Mouse (Mus musculus): Measurements from ENCODE around the gene Rnase9. TPM values are rescaled to one million over a fixed set of nuclear protein-coding genes. Genes with fewer than 3 reads are reported as not detected.
A peak's percentile ranks its signal among the peaks of the same experiment; 100 is the strongest.

Gene Rnase9
- polyA plus RNA-seq, 1 experiment: not detected

- no peak for TF ChIP-seq CTCF (IDR thresholded peaks at IDR 0.05; ENCODE audit: extremely low read depth, insufficient read depth, insufficient read length, insufficient replicate concordance)
- no peak for TF ChIP-seq POLR2A (IDR thresholded peaks at IDR 0.05; ENCODE audit: low read depth, low read length)
- DNase-seq (ENCODE audit: low read depth in 1 of 2, low spot score in 2 of 2): no peak
- Histone ChIP-seq H3K36me3 (ENCODE audit: control insufficient read depth, insufficient read depth, low read length) (no peaks in the 10 kb centered on the region), H3K4me3 (ENCODE audit: extremely low read depth, insufficient read depth, insufficient read length) (no peak overlapping the region), H3K27ac (ENCODE audit: insufficient read depth, low read length) (peak overlapping the region; percentile 10; the same call in 1 of the 2 replicates), H3K27me3 (ENCODE audit: control insufficient read depth, insufficient read depth, low read length) (no peaks in the 10 kb centered on the region), H3K4me1 (ENCODE audit: control insufficient read depth, insufficient read depth, insufficient read length) (no peaks in the 10 kb centered on the region)
- WGBS: 76% methylated on average over 4 of the region's 4 CpGs
These were observed 32.9 kb downstream of the Rnase9 start for GRCm38 (mm10) chr14:51008781-51009180.

DNA sequence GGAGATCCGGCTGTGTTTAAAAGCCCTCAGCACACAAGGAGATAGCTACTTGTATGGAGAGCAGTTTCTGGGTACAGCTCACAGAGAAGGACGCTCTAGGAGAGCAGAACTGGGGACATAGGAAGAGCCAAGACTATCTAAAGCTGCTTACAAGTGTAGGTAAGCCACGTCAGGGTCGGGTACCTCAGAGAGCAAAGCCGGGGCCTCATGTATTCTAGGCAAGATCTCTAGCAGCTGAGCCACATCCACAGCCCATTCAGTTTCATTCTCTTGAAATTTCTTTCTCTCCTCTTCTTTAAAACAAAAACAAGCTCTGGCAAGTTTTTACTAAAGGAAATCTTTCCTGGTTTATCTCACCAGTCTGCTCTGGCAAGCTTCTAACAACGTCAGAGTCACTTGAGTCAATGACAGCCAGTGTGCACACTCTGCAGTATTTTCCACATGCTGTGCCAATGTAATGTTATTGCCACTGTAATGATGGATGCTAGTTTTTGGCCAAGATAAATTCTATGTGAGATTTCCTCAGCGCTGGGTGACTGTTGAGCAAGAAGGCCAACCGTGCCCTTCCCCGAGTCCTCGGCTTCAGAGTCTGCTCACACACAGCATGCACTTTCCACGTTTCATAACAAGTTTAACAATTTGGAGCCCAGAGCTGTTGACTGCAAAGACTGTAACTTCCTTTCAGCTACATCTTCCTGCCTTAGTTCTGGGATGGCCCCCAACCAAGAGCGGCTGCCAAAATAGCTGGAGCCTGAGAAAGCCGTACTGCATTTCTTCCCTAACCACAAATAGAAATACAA, 33.6 kb downstream of the Rnase9 start:
- 47% methylated on average over 13 of the region's 13 CpGs for WGBS
- no peak overlapping the region for H3K4me3 ChIP-seq (ENCODE audit: extremely low read depth, insufficient read depth, insufficient read length)
- DNase-seq (ENCODE audit: low read depth in 1 of 2, low spot score in 2 of 2): no peak
- peak overlapping the region; percentile 55 for H3K27ac ChIP-seq (ENCODE audit: insufficient read depth, low read length)
- H3K36me3 ChIP-seq (ENCODE audit: control insufficient read depth, insufficient read depth, low read length): no peaks in the 10 kb centered on the region
- no peaks in the 10 kb centered on the region for H3K27me3 ChIP-seq (ENCODE audit: control insufficient read depth, insufficient read depth, low read length)
- TF ChIP-seq CTCF (IDR thresholded peaks at IDR 0.05; ENCODE audit: extremely low read depth, insufficient read depth, insufficient read length, insufficient replicate concordance) (no peak), POLR2A (IDR thresholded peaks at IDR 0.05; ENCODE audit: low read depth, low read length) (no peak)
- H3K4me1 ChIP-seq (ENCODE audit: control insufficient read depth, insufficient read depth, insufficient read length): no peaks in the 10 kb centered on the region

DNA sequence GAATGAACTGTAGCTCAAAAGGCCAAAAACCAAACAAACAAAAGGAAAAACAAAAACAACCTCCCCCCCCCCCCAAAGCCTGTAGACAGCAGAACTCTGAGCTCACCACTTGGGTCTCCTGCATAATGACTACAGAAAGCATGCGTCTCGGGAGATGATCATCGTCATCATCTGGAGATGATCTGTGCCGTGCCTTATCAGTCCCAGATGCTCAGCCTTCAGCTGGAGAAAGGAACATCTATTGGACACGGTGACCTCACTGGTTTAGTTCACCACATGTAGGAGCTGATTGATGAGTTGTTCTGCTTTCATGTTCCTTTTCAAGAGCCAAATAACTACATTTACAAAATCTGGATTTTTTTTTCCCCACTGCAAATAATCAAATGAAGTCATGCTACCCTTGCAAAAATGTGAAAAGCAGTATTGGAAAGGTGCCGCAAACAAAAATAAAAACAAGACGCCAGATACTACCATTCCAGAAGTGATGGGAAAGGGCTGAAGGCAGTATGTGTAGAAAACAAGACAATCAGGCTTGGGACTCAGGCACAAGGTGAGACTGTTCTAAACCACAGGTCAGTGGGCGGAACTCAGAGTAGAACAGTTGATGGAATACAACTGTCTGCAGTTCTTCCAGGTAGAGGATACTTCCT, 34.4 kb downstream of the Rnase9 start, which contains the start of gene Rnase10:
Rnase10 (plus strand) TSS at position 600 of the 650 bp plus-strand sequence.
- H3K4me3 ChIP-seq (ENCODE audit: extremely low read depth, insufficient read depth, insufficient read length): no peak within 1 kb of the TSS
- no peaks in the 10 kb centered on the region for H3K27me3 ChIP-seq (ENCODE audit: control insufficient read depth, insufficient read depth, low read length)
- DNase-seq (ENCODE audit: low read depth in 1 of 2, low spot score in 2 of 2): no peak
- H3K36me3 ChIP-seq (ENCODE audit: control insufficient read depth, insufficient read depth, low read length): no peaks in the 10 kb centered on the region
- WGBS: 76% methylated on average over 8 of the region's 8 CpGs
- TF ChIP-seq POLR2A (IDR thresholded peaks at IDR 0.05; ENCODE audit: low read depth, low read length): no peak
- TF ChIP-seq CTCF (IDR thresholded peaks at IDR 0.05; ENCODE audit: extremely low read depth, insufficient read depth, insufficient read length, insufficient replicate concordance): no peak
- no peaks in the 10 kb centered on the region for H3K4me1 ChIP-seq (ENCODE audit: control insufficient read depth, insufficient read depth, insufficient read length)
- H3K27ac ChIP-seq (ENCODE audit: insufficient read depth, low read length): peak within 1 kb of the TSS; percentile 55

GRCm38 (mm10) chr14:50997999-50998666, 43.5 kb downstream of the Rnase9 start:
- peak overlapping the region; percentile 35; the same call in 1 of the 2 replicates for H3K27ac ChIP-seq (ENCODE audit: insufficient read depth, low read length)
- H3K4me1 ChIP-seq (ENCODE audit: control insufficient read depth, insufficient read depth, insufficient read length): peaks cover 11% of the 10 kb centered on the region
- TF ChIP-seq CTCF (IDR thresholded peaks at IDR 0.05; ENCODE audit: extremely low read depth, insufficient read depth, insufficient read length, insufficient replicate concordance) (no peak), POLR2A (IDR thresholded peaks at IDR 0.05; ENCODE audit: low read depth, low read length) (no peak)
- WGBS: 51% methylated on average over 2 of the region's 2 CpGs
- DNase-seq (ENCODE audit: low read depth in 1 of 2, low spot score in 2 of 2): no peak
- H3K27me3 ChIP-seq (ENCODE audit: control insufficient read depth, insufficient read depth, low read length): no peaks in the 10 kb centered on the region
- no peaks in the 10 kb centered on the region for H3K36me3 ChIP-seq (ENCODE audit: control insufficient read depth, insufficient read depth, low read length)
- no peak overlapping the region for H3K4me3 ChIP-seq (ENCODE audit: extremely low read depth, insufficient read depth, insufficient read length)

DNA sequence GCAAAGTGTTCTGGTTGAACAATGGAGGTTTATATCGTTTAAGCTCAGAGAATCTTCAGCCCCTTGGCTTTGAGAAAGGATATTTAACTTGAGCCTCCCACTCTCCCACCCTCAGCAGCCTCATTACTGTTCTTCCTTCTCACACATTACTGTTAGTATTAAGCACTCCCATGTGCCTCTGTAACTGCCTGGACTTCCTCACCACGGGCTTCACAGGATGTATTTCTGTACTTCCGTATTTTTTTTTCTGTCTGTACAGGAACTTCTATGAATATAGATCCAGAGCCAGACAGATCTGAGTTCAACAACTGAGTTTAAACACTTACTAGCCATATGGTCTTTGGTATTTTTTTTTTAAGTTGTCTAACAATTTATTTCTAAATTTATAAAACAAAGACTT, 44.6 kb downstream of the Rnase9 start:
- H3K27me3 ChIP-seq (ENCODE audit: control insufficient read depth, insufficient read depth, low read length): no peaks in the 10 kb centered on the region
- peak overlapping the region; percentile 22; the same call in 1 of the 2 replicates for H3K27ac ChIP-seq (ENCODE audit: insufficient read depth, low read length)
- TF ChIP-seq CTCF (IDR thresholded peaks at IDR 0.05; ENCODE audit: extremely low read depth, insufficient read depth, insufficient read length, insufficient replicate concordance): no peak
- TF ChIP-seq POLR2A (IDR thresholded peaks at IDR 0.05; ENCODE audit: low read depth, low read length): no peak
- H3K36me3 ChIP-seq (ENCODE audit: control insufficient read depth, insufficient read depth, low read length): no peaks in the 10 kb centered on the region
- no peak overlapping the region for H3K4me3 ChIP-seq (ENCODE audit: extremely low read depth, insufficient read depth, insufficient read length)
- H3K4me1 ChIP-seq (ENCODE audit: control insufficient read depth, insufficient read depth, insufficient read length): peaks cover 11% of the 10 kb centered on the region
- DNase-seq (ENCODE audit: low read depth in 1 of 2, low spot score in 2 of 2): no peak
- 5% methylated on average over 3 of the region's 3 CpGs for WGBS

DNA sequence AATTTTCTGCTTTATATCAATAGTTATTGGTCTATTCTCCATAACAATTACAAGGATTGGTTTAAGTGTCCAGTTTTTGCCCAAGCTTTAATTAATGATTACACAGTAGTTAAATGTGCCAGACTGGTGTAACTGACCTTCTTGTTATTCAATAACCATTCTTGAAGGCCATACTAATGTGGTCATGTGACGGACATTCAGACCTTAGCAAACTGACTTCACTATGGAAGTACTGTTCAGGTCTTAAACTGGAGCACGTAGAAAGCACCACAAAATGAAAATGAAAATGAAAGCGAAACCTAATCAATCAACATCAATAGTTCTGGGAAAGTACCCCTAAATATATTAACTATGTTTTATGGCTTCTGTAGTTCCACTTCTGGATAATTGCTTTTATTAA, 50.6 kb downstream of the Rnase9 start:
- no peaks in the 10 kb centered on the region for H3K27me3 ChIP-seq (ENCODE audit: control insufficient read depth, insufficient read depth, low read length)
- H3K27ac ChIP-seq (ENCODE audit: insufficient read depth, low read length): no peak overlapping the region
- no peak for DNase-seq (ENCODE audit: low read depth in 1 of 2, low spot score in 2 of 2)
- H3K36me3 ChIP-seq (ENCODE audit: control insufficient read depth, insufficient read depth, low read length): no peaks in the 10 kb centered on the region
- TF ChIP-seq POLR2A (IDR thresholded peaks at IDR 0.05; ENCODE audit: low read depth, low read length) (no peak), CTCF (IDR thresholded peaks at IDR 0.05; ENCODE audit: extremely low read depth, insufficient read depth, insufficient read length, insufficient replicate concordance) (no peak)
- 62% methylated on average over 3 of the region's 3 CpGs for WGBS
- H3K4me3 ChIP-seq (ENCODE audit: extremely low read depth, insufficient read depth, insufficient read length): no peak overlapping the region
- H3K4me1 ChIP-seq (ENCODE audit: control insufficient read depth, insufficient read depth, insufficient read length): peaks cover 1% of the 10 kb centered on the region; the same call in 1 of the 2 replicates

Other genes with a start within 250 kb of the Rnase9 start
- not detected in 2 replicates for gene Ccnb1ip1, start 234.1 kb downstream of the Rnase9 start, polyA plus RNA-seq (2012; rRNA removed)
- gene Parp2, start 234.0 kb downstream of the Rnase9 start, polyA plus RNA-seq (2012; rRNA removed): 15.6 and 17.5 TPM in 2 replicates
- 37.8 and 38.4 TPM in 2 replicates for gene Tep1, start 171.3 kb downstream of the Rnase9 start, polyA plus RNA-seq (2012; rRNA removed)
- 0.09 and 0.18 TPM in 2 replicates for gene Klhl33, start 144.4 kb downstream of the Rnase9 start, polyA plus RNA-seq (2012; rRNA removed)
- gene Osgep, start 117.0 kb downstream of the Rnase9 start, polyA plus RNA-seq (2012; rRNA removed): 74.2 and 145 TPM in 2 replicates
- 22.7 and 26.8 TPM in 2 replicates for gene Apex1, start 116.9 kb downstream of the Rnase9 start, polyA plus RNA-seq (2012; rRNA removed)
- 87.3 and 131 TPM in 2 replicates for gene Pip4p1, start 111.0 kb downstream of the Rnase9 start, polyA plus RNA-seq (2012; rRNA removed)
- gene Pnp, start 110.8 kb downstream of the Rnase9 start, polyA plus RNA-seq (2012; rRNA removed): 21.4 and 27.0 TPM in 2 replicates
- 26.2 and 28.4 TPM in 2 replicates for gene Gm49342, start 97.4 kb downstream of the Rnase9 start, polyA plus RNA-seq (2012; rRNA removed)
- 2.7 and 3.1 TPM in 2 replicates for gene Pnp2, start 85.9 kb downstream of the Rnase9 start, polyA plus RNA-seq (2012; rRNA removed)
- not detected in 2 replicates for gene Rnase10, start 34.1 kb downstream of the Rnase9 start, polyA plus RNA-seq (2012; rRNA removed)
- gene Rnase11, start 8.3 kb upstream of the Rnase9 start, polyA plus RNA-seq (2012; rRNA removed): not detected in 2 replicates
- 0.68 and 1.1 TPM in 2 replicates for gene Rnase12, start 15.8 kb upstream of the Rnase9 start, polyA plus RNA-seq (2012; rRNA removed)
- not detected in 2 replicates for gene Olfr750, start 32.6 kb upstream of the Rnase9 start, polyA plus RNA-seq (2012; rRNA removed)
- gene Rnase4, start 49.2 kb upstream of the Rnase9 start, polyA plus RNA-seq (2012; rRNA removed): 18.2 TPM in 2 replicates
- gene Ang, start 49.3 kb upstream of the Rnase9 start, polyA plus RNA-seq (2012; rRNA removed): 2.8 and 3.5 TPM in 2 replicates
- not detected in 2 replicates for gene Eddm3b, start 72.6 kb upstream of the Rnase9 start, polyA plus RNA-seq (2012; rRNA removed)
- gene Rnase6, start 82.0 kb upstream of the Rnase9 start, polyA plus RNA-seq (2012; rRNA removed): 90.3 and 109 TPM in 2 replicates
- 1,669 and 1,717 TPM in 2 replicates for gene Rnase1, start 104.9 kb upstream of the Rnase9 start, polyA plus RNA-seq (2012; rRNA removed)
- not detected in 2 replicates for gene Rnase2b, start 120.4 kb upstream of the Rnase9 start, polyA plus RNA-seq (2012; rRNA removed)
- gene Ang2, start 157.3 kb upstream of the Rnase9 start, polyA plus RNA-seq (2012; rRNA removed): 0.09 TPM in 1 of 2 replicates, not detected in the other
- gene Ear14, start 161.5 kb upstream of the Rnase9 start, polyA plus RNA-seq (2012; rRNA removed): not detected in 2 replicates
- gene Rnase2a, start 214.2 kb upstream of the Rnase9 start, polyA plus RNA-seq (2012; rRNA removed): not detected in 2 replicates

Data from spleen, adult 2 months (tissue).